Mouse (Mus musculus) ES-E14 (cell line): ENCODE measurements around the gene Acpp. TPM values are rescaled to one million over a fixed set of nuclear protein-coding genes. Genes with fewer than 3 reads are reported as not detected.
"Not testable (repeated sequence)": the region's sequence is repeated elsewhere in the genome, so short reads cannot be mapped to it uniquely, and the experiment has no call there.

ENCODE experiments used
- DNase-seq: peaks from one replicate; pipeline ENCODE4 v3.0.0-alpha.2; 2013; ENCODE audit warnings: low read depth, low spot score
- H3K27ac ChIP-seq: 2 replicates; pipeline ENCODE4 v1.5.1; 2012; ENCODE audit warnings: low read depth, mild to moderate bottlenecking, low read length, moderate library complexity, mixed read lengths; ENCODE audit not compliant: poor library complexity, insufficient read depth, severe bottlenecking
- H3K36me3 ChIP-seq: 2 replicates; pipeline ENCODE4 v1.6.1; 2012; ENCODE audit warnings: mild to moderate bottlenecking, low read length, moderate library complexity, mixed read lengths; ENCODE audit not compliant: control insufficient read depth, poor library complexity, insufficient read depth, severe bottlenecking
- H3K4me1 ChIP-seq, 2 experiments: fragments of 150-350 bp in 1 of 2; sonication (generic) in 1 of 2; 2 replicates each; pipeline ENCODE4 v1.6.1; 2012; ENCODE audit warnings: low read length in 2 of 2, mild to moderate bottlenecking in 1 of 2, mixed read lengths in 1 of 2; ENCODE audit not compliant: control insufficient read depth in 2 of 2, insufficient read depth in 2 of 2, poor library complexity in 1 of 2
- H3K4me3 ChIP-seq, 2 experiments: fragments of 150-350 bp in 1 of 2; sonication (generic) in 1 of 2; 2 replicates each; pipeline ENCODE4 v1.5.1; 2012; ENCODE audit warnings: low read length in 2 of 2, low read depth in 1 of 2, mild to moderate bottlenecking in 1 of 2, mixed read lengths in 1 of 2; ENCODE audit not compliant: insufficient read depth in 1 of 2, poor library complexity in 1 of 2, severe bottlenecking in 1 of 2
- H3K9ac ChIP-seq: 2 replicates; pipeline ENCODE4 v1.6.1; 2012; ENCODE audit warnings: low read depth, mild to moderate bottlenecking, low read length, mixed read lengths; ENCODE audit not compliant: poor library complexity, insufficient read depth, severe bottlenecking
- H3K9me3 ChIP-seq: fragments of 150-350 bp; sonication (generic); 2 replicates; pipeline ENCODE4 v1.6.1; 2012; ENCODE audit warnings: low read depth, mild to moderate bottlenecking, low read length; ENCODE audit not compliant: control insufficient read depth, insufficient read depth
- CHD2 ChIP-seq: IDR thresholded peaks from 2 replicates; pipeline ENCODE4 v1.6.1; 2014; ENCODE audit warnings: mild to moderate bottlenecking, low read depth, low read length, inconsistent platforms
- HCFC1 ChIP-seq: IDR thresholded peaks from 2 replicates; pipeline ENCODE4 v1.6.1; 2012; ENCODE audit warnings: low read length, inconsistent platforms, borderline replicate concordance; ENCODE audit not compliant: insufficient read depth
- MAFK ChIP-seq: IDR thresholded peaks from 2 replicates; pipeline ENCODE4 v1.6.1; 2014; ENCODE audit warnings: mild to moderate bottlenecking, low read depth, low read length, inconsistent platforms; ENCODE audit not compliant: insufficient read depth
- ZC3H11A ChIP-seq: IDR thresholded peaks from 2 replicates; pipeline ENCODE4 v1.6.1; 2012; ENCODE audit warnings: low read depth, mild to moderate bottlenecking, inconsistent platforms, low read length, borderline replicate concordance
- ZNF384 ChIP-seq: IDR thresholded peaks from 2 replicates; pipeline ENCODE4 v1.6.1; 2012; ENCODE audit warnings: low read depth, low read length, inconsistent platforms
- in situ Hi-C, 2 experiments: fragments of 600-800 bp; cut with MboI; formaldehyde crosslinking; loops; one replicate each; pipeline ENCODE4 v1.15.1; 2025; ENCODE audit warnings: low sequenced_read_pairs in 2 of 2, inconsistent platforms in 1 of 2; ENCODE audit not compliant: unreplicated experiment in 2 of 2
- total RNA-seq: library from RNA; depleted of rRNA; stranded (reverse); fragments of 300-350 nt; gene quantifications from 2 replicates; pipeline ENCODE4 v1.2.3, GENCODE M21; 2012

The Acpp gene
- total RNA-seq, 1 experiment: 2.5 TPM

DNA sequence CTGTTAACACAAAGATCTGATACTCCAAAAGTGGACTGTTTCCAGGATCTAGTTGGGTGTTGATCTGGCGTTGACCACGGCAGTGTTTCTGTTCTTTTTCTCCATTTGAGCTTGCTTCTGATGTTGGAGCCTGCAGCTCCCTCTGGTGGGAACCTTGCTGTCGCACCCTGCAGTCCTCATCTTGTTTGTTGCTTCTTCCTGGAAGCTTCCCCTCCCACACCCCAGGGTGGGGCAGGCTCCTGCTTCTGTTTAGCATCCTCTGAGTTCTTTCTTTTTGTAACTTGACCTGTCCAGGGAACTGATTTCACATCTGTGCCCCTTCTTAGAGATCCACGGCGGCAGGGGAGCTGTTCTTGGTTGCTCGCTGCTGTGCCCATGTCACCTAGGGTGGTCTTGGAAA is 35.7 kb upstream of the Acpp start:
- Histone ChIP-seq H3K4me3 (no peak overlapping the region), H3K4me1 (no peaks in the 10 kb centered on the region), H3K36me3 (no peaks in the 10 kb centered on the region), H3K27ac (no peak overlapping the region), H3K9ac (no peak overlapping the region), H3K9me3 (no peaks in the 10 kb centered on the region)
- in situ Hi-C loops: loop anchor here in 1 of 2 experiments (10.0 kb wide), 1 partner anchor 58 kb away; no protein-coding TSS in a partner anchor
- peak; percentile 56 for DNase-seq
- no peak for TF ChIP-seq ZNF384
- no peak for TF ChIP-seq CHD2
- TF ChIP-seq MAFK: no peak

DNA sequence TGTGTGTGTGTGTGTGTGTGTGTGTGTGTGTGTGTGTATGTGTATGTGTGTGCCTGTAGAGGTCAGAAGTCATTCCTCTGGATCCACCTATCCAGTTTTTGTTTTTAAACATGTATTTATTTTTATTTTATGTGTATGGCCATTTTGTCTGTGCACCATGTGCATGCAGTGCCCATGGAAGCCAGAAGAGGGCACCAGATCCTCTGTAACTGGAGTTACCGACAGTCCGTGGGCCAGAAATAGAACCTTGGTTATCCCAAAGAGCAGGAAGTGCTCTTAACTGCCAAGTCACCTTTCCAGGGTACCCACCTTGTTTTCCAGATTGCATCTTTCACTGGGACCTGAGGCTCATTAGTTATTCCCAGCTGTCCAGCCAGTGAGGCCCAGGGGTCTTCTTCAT is 29.4 kb upstream of the Acpp start:
- H3K4me3 ChIP-seq: no peak overlapping the region
- peaks cover 0 to 3% of the 10 kb centered on the region in 2 experiments; a peak in 1 of 4 replicates for H3K4me1 ChIP-seq
- no peaks in the 10 kb centered on the region for H3K36me3 ChIP-seq
- in situ Hi-C loops: no loop called here
- no peak overlapping the region for H3K9ac ChIP-seq
- DNase-seq: peak; percentile 58
- H3K27ac ChIP-seq: no peak overlapping the region
- H3K9me3 ChIP-seq: no peaks in the 10 kb centered on the region
- TF ChIP-seq ZC3H11A (no peak), HCFC1 (no peak), CHD2 (no peak), MAFK (no peak), ZNF384 (no peak)

DNA sequence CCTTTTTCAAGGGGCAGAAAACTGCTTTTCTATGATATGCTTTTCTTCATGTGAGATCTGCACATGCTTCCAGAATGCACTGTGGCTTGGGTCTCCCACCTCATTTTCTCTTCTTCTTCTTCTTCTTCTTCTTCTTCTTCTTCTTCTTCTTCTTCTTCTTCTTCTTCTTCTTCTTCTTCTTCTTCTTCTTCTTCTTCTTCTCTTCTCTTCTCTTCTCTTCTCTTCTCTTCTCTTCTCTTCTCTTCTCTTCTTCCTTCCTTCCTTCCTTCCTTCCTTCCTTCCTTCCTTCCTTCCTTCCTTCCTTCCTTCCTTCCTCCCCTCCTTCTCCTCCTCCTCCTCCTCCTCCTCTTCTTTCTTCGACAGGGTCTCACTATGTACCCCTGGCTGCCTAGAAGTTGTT is 24.4 kb upstream of the Acpp start:
- H3K27ac ChIP-seq, H3K9ac ChIP-seq, H3K4me1 ChIP-seq, H3K9me3 ChIP-seq, in situ Hi-C loops, H3K36me3 ChIP-seq, DNase-seq, H3K4me3 ChIP-seq: not testable (repeated sequence)

- no peaks in the 10 kb centered on the region for H3K9me3 ChIP-seq
- H3K27ac ChIP-seq: peak overlapping the region; percentile 62; the same call in 1 of the 2 replicates
- in situ Hi-C loops: no loop called here
- peaks cover 2 to 5% of the 10 kb centered on the region in 2 experiments; a peak in 2 of 4 replicates for H3K4me1 ChIP-seq
- no peak overlapping the region for H3K9ac ChIP-seq
- DNase-seq: peak; percentile 67
- no peaks in the 10 kb centered on the region for H3K36me3 ChIP-seq
- no peak for TF ChIP-seq HCFC1
- TF ChIP-seq ZNF384: no peak
- no peak for TF ChIP-seq CHD2
- TF ChIP-seq MAFK: no peak
- no peak for TF ChIP-seq ZC3H11A
- no peak overlapping the region for H3K4me3 ChIP-seq
These were observed 23.7 kb upstream of the Acpp start for GRCm38 (mm10) chr9:104361073-104361891.

- Histone ChIP-seq H3K9me3 (no peaks in the 10 kb centered on the region), H3K36me3 (no peaks in the 10 kb centered on the region), H3K27ac (no peak overlapping the region), H3K4me1 (peaks cover 2 to 5% of the 10 kb centered on the region in 2 experiments; a peak in 2 of 4 replicates), H3K4me3 (no peak overlapping the region), H3K9ac (no peak overlapping the region)
- TF ChIP-seq ZC3H11A: no peak
- in situ Hi-C loops: no loop called here
- no peak for DNase-seq
These were observed 22.8 kb upstream of the Acpp start for GRCm38 (mm10) chr9:104360389-104360788.
